Mouse (Mus musculus): ENCODE results near the gene Dhx30. TPM values are rescaled to one million over a fixed set of nuclear protein-coding genes. Genes with fewer than 3 reads are reported as not detected.

Gene Dhx30
- polyA plus RNA-seq, 1 experiment from 2014 or later: 178 TPM

GRCm38 (mm10) chr9:110038485-110038884 is 79.1 kb downstream of the Dhx30 start:
- H3K4me3 ChIP-seq: no peak overlapping the region
- H3K9me3 ChIP-seq: no peaks in the 10 kb centered on the region
- ATAC-seq (ENCODE audit: insufficient number of reproducible peaks, insufficient read depth, low FRiP score, low TSS enrichment, low read depth): no peak
- H3K9ac ChIP-seq: no peak overlapping the region
- no peaks in the 10 kb centered on the region for H3K4me1 ChIP-seq
- 94% methylated on average over 2 of the region's 2 CpGs for WGBS
- peaks cover 53% of the 10 kb centered on the region for H3K36me3 ChIP-seq
- no peak overlapping the region for H3K4me2 ChIP-seq
- no peak overlapping the region for H3K27ac ChIP-seq
- H3K27me3 ChIP-seq: no peaks in the 10 kb centered on the region

GRCm38 (mm10) chr9:110037895-110038294 is 79.7 kb downstream of the Dhx30 start:
- no peak for ATAC-seq (ENCODE audit: insufficient number of reproducible peaks, insufficient read depth, low FRiP score, low TSS enrichment, low read depth)
- Histone ChIP-seq H3K9me3 (no peaks in the 10 kb centered on the region), H3K4me1 (no peaks in the 10 kb centered on the region), H3K9ac (no peak overlapping the region), H3K4me3 (no peak overlapping the region), H3K27me3 (no peaks in the 10 kb centered on the region), H3K27ac (no peak overlapping the region), H3K36me3 (peaks cover 49% of the 10 kb centered on the region), H3K4me2 (no peak overlapping the region)
- WGBS: 91% methylated on average over 8 of the region's 8 CpGs

- WGBS: 90% methylated on average over 4 of the region's 4 CpGs
- no peaks in the 10 kb centered on the region for H3K4me1 ChIP-seq
- peaks cover 56% of the 10 kb centered on the region for H3K36me3 ChIP-seq
- no peak overlapping the region for H3K4me2 ChIP-seq
- H3K9me3 ChIP-seq: no peaks in the 10 kb centered on the region
- no peak for ATAC-seq (ENCODE audit: insufficient number of reproducible peaks, insufficient read depth, low FRiP score, low TSS enrichment, low read depth)
- no peak overlapping the region for H3K9ac ChIP-seq
- no peak overlapping the region for H3K27ac ChIP-seq
- no peak overlapping the region for H3K4me3 ChIP-seq
- no peaks in the 10 kb centered on the region for H3K27me3 ChIP-seq
Observed at GRCm38 (mm10) chr9:110035091-110035490, 82.5 kb downstream of the Dhx30 start.

Other genes with a start within 250 kb of the Dhx30 start
- gene Cdc25a, start 242.3 kb downstream of the Dhx30 start, polyA plus RNA-seq (2015; fragmentation: Nextera tagmentation; extraction: Ambion mirVana): 33.2 and 35.1 TPM in 2 replicates
- gene Map4, start 186.4 kb downstream of the Dhx30 start, polyA plus RNA-seq (2015; fragmentation: Nextera tagmentation; extraction: Ambion mirVana): 58.0 and 61.0 TPM in 2 replicates
- gene Smarcc1, start 122 bp downstream of the Dhx30 start, polyA plus RNA-seq (2015; fragmentation: Nextera tagmentation; extraction: Ambion mirVana): 188 and 204 TPM in 2 replicates
- 7.7 and 8.0 TPM in 2 replicates for gene Cspg5, start 126.0 kb upstream of the Dhx30 start, polyA plus RNA-seq (2015; fragmentation: Nextera tagmentation; extraction: Ambion mirVana)
- 29.0 and 33.3 TPM in 2 replicates for gene Elp6, start 187.3 kb upstream of the Dhx30 start, polyA plus RNA-seq (2015; fragmentation: Nextera tagmentation; extraction: Ambion mirVana)
- 39.7 and 41.6 TPM in 2 replicates for gene Scap, start 215.5 kb upstream of the Dhx30 start, polyA plus RNA-seq (2015; fragmentation: Nextera tagmentation; extraction: Ambion mirVana)

All from embryonic facial prominence, embryonic 13.5 days (tissue).